In the genomic region with DNA sequence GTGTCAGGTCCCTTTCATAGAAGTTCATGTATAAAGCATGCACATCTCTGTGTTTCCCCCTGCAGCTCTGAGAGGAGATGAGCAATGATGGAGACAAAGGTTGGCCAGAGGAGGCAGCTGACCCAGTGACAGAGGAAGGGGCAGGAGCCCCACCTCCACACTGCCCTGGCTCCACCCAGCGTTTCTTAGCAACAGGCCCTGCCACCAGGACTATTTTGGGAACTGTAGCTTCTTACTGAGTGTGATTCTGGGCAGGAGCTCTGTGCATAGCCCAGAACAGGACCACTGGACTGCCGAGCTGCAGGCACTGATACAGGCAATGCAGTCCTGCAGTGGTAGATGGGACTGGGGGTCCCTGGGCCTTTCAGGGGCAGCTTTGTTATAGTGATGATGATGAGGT, we compare ENCODE assay signal across 12 mouse cellular contexts.
A peak's percentile ranks its signal among the peaks of the same experiment; 100 is the strongest.
DNase-seq lines count a peak whose midpoint lies in the region; ATAC-seq lines count a peak whose summit lies in the region.
"Had no signal": no experiment of that assay in that cellular context is flagged by ENCODE, and none has a peak within 500 bp of the region (broad histone marks: within the 10 kb centered on the region; RNA-seq: fewer than 3 reads in every experiment).

No protein-coding gene starts in this region.

- H3K4me2 ChIP-seq in forebrain, embryonic 13.5 days = no peak overlapping the region
- no peak overlapping the region for H3K4me2 ChIP-seq in forebrain, embryonic 16.5 days (ENCODE audit: low read length)
- H3K4me2 ChIP-seq in midbrain, embryonic 15.5 days = no peak overlapping the region
- H3K4me2 ChIP-seq: lung, embryonic 15.5 days had no signal

- H3K4me1 ChIP-seq in forebrain, embryonic 13.5 days = 0 out of 2 replicates have a peak, but pooled peaks cover 3% of the 10 kb centered on the region
- H3K4me1 ChIP-seq in forebrain, embryonic 16.5 days (replicated peaks; ENCODE audit: control insufficient read depth, insufficient read depth, low read length) = peaks cover 4% of the 10 kb centered on the region; the same call in 1 of the 2 replicates
- peaks cover 10% of the 10 kb centered on the region for H3K4me1 ChIP-seq in midbrain, embryonic 15.5 days
- H3K4me1 ChIP-seq: lung, embryonic 15.5 days had no signal

- no peak overlapping the region for H3K9ac ChIP-seq in forebrain, embryonic 13.5 days
- no peak overlapping the region for H3K9ac ChIP-seq in forebrain, embryonic 16.5 days (replicated peaks; ENCODE audit: low read depth, low read length)
- H3K9ac ChIP-seq in midbrain, embryonic 15.5 days = peak overlapping the region; percentile 2; the same call in 1 of the 2 replicates
- H3K9ac ChIP-seq: lung, embryonic 15.5 days had no signal

- 23% methylated on average over 2 of the region's 2 CpGs for whole genome bisulfite sequencing in forebrain, embryonic 13.5 days
- 26% methylated on average over 2 of the region's 2 CpGs for WGBS in forebrain, embryonic 16.5 days
- WGBS in midbrain, embryonic 15.5 days = 13% methylated on average over 2 of the region's 2 CpGs

- H3K36me3 ChIP-seq in forebrain, embryonic 13.5 days (ENCODE audit: poor library complexity, severe bottlenecking) = peaks cover 12% of the 10 kb centered on the region; the same call in 1 of the 2 replicates
- H3K36me3 ChIP-seq in forebrain, embryonic 16.5 days (ENCODE audit: control insufficient read depth, insufficient read depth) = peaks cover 5% of the 10 kb centered on the region; the same call in 1 of the 2 replicates
- H3K36me3 ChIP-seq in midbrain, embryonic 15.5 days (replicated peaks) = no peaks in the 10 kb centered on the region; the same call in 1 of the 2 replicates
- H3K36me3 ChIP-seq: lung, embryonic 15.5 days had no signal

- ATAC-seq in forebrain, embryonic 13.5 days = peak; percentile 7; the same call in 1 of the 2 replicates
- ATAC-seq in forebrain, embryonic 16.5 days = no peak
- peak; percentile 45; the same call in 1 of the 2 replicates for ATAC-seq in midbrain, embryonic 15.5 days (replicated peaks)
- ATAC-seq: CD4-positive, CD25-positive, alpha-beta regulatory T cell, adult 4 months had no signal

- H3K27me3 ChIP-seq in forebrain, embryonic 13.5 days = no peaks in the 10 kb centered on the region
- no peaks in the 10 kb centered on the region for H3K27me3 ChIP-seq in forebrain, embryonic 16.5 days (replicated peaks; ENCODE audit: control insufficient read depth, insufficient read depth, low read length)
- no peaks in the 10 kb centered on the region for H3K27me3 ChIP-seq in midbrain, embryonic 15.5 days (replicated peaks)
- H3K27me3 ChIP-seq: lung, embryonic 15.5 days had no signal

- H3K4me3 ChIP-seq in forebrain, embryonic 13.5 days = no peak overlapping the region
- no peak overlapping the region for H3K4me3 ChIP-seq in forebrain, embryonic 16.5 days (replicated peaks; ENCODE audit: low read length)
- no peak overlapping the region for H3K4me3 ChIP-seq in midbrain, embryonic 15.5 days
- H3K4me3 ChIP-seq: erythroblast, embryonic 14.5 days; lung, embryonic 15.5 days had no signal

- intact Hi-C loops in heart, postnatal 14 days (cut with DNase I) = no loop called here

- no peaks in the 10 kb centered on the region for H3K9me3 ChIP-seq in forebrain, embryonic 13.5 days (replicated peaks)
- H3K9me3 ChIP-seq in forebrain, embryonic 16.5 days (ENCODE audit: control insufficient read depth, low read length) = no peaks in the 10 kb centered on the region
- no peaks in the 10 kb centered on the region for H3K9me3 ChIP-seq in midbrain, embryonic 15.5 days
- H3K9me3 ChIP-seq: lung, embryonic 15.5 days had no signal

- peak; percentile 61 to 67 for DNase-seq in cerebellum, postnatal 10 days
- peak; percentile 9 to 11 for DNase-seq in heart, postnatal 14 days
- DNase-seq in thymus, postnatal 0 days (ENCODE audit: low spot score) = no peak
- DNase-seq in urinary bladder, postnatal 14 days (ENCODE audit: low spot score) = no peak
- DNase-seq in gastrocnemius, postnatal 10 days = no peak

- H3K27ac ChIP-seq in forebrain, embryonic 13.5 days = no peak overlapping the region
- no peak overlapping the region for H3K27ac ChIP-seq in forebrain, embryonic 16.5 days (ENCODE audit: low read length)
- no peak overlapping the region for H3K27ac ChIP-seq in midbrain, embryonic 15.5 days
- H3K27ac ChIP-seq: kidney, postnatal 0 days; lung, embryonic 15.5 days had no signal

Comparison
In these comparisons a context has a peak if more than half of its experiments do, and no peak if none do; other contexts are left out.
1. DNase-seq: peak in cerebellum, postnatal 10 days (2 of 2) and heart, postnatal 14 days (2 of 2); none in thymus, postnatal 0 days (single experiment), urinary bladder, postnatal 14 days (single experiment) and gastrocnemius, postnatal 10 days (single experiment).